Mouse (Mus musculus) megakaryocyte-erythroid progenitor cell, adult 5-6 weeks (primary cell): ENCODE measurements around the gene Kctd14. TPM values are rescaled to one million over a fixed set of nuclear protein-coding genes. Genes with fewer than 3 reads are reported as not detected.

ENCODE experiments used
- total RNA-seq, 2 experiments: library from RNA; stranded (forward) in 1 of 2; stranded (reverse) in 1 of 2; fragments of 200-1000, 215-1000 nt in 1 of 2; fragments of >200 nt in 1 of 2; fragmentation: Nextera tagmentation in 1 of 2; gene quantifications; 2 replicates each; pipeline ENCODE4 v1.2.3; 2014 to 2017

The Kctd14 gene
- total RNA-seq, 2 experiments from 2014 or later: 4.4 to 8.5 TPM

Other genes with a start within 250 kb of the Kctd14 start
- gene Usp35, start 119.3 kb upstream of the Kctd14 start, total RNA-seq (2014; fragmentation: Nextera tagmentation): 0.44 and 2.9 TPM in 2 replicates
- gene Usp35, start 119.3 kb upstream of the Kctd14 start, total RNA-seq (2017): not detected in 2 replicates
- gene Kctd21, start 119.0 kb upstream of the Kctd14 start, total RNA-seq (2014; fragmentation: Nextera tagmentation): 0.69 and 1.6 TPM in 2 replicates
- gene Kctd21, start 119.0 kb upstream of the Kctd14 start, total RNA-seq (2017): 0.76 and 1.7 TPM in 2 replicates
- gene Alg8, start 79.7 kb upstream of the Kctd14 start, total RNA-seq (2014; fragmentation: Nextera tagmentation): 67.6 and 71.5 TPM in 2 replicates
- 35.9 and 46.3 TPM in 2 replicates for gene Alg8, start 79.7 kb upstream of the Kctd14 start, total RNA-seq (2017)
- gene Ndufc2, start 51.3 kb upstream of the Kctd14 start, total RNA-seq (2014; fragmentation: Nextera tagmentation): 188 and 266 TPM in 2 replicates
- 369 and 388 TPM in 2 replicates for gene Ndufc2, start 51.3 kb upstream of the Kctd14 start, total RNA-seq (2017)
- not detected in 2 replicates for gene Thrsp, start 33.6 kb upstream of the Kctd14 start, total RNA-seq (2014; fragmentation: Nextera tagmentation)
- gene Thrsp, start 33.6 kb upstream of the Kctd14 start, total RNA-seq (2017): not detected in 2 replicates
- 42.6 and 71.6 TPM in 2 replicates for gene Ints4, start 29.6 kb downstream of the Kctd14 start, total RNA-seq (2014; fragmentation: Nextera tagmentation)
- gene Ints4, start 29.6 kb downstream of the Kctd14 start, total RNA-seq (2017): 51.3 and 74.9 TPM in 2 replicates
- 10.9 and 15.9 TPM in 2 replicates for gene Aamdc, start 128.2 kb downstream of the Kctd14 start, total RNA-seq (2014; fragmentation: Nextera tagmentation)
- 36.3 and 43.2 TPM in 2 replicates for gene Aamdc, start 128.2 kb downstream of the Kctd14 start, total RNA-seq (2017)
- 21.4 and 24.5 TPM in 2 replicates for gene Rsf1, start 128.6 kb downstream of the Kctd14 start, total RNA-seq (2014; fragmentation: Nextera tagmentation)
- gene Rsf1, start 128.6 kb downstream of the Kctd14 start, total RNA-seq (2017): 25.9 and 50.3 TPM in 2 replicates
- 118 and 121 TPM in 2 replicates for gene Clns1a, start 245.3 kb downstream of the Kctd14 start, total RNA-seq (2014; fragmentation: Nextera tagmentation)
- 181 and 238 TPM in 2 replicates for gene Clns1a, start 245.3 kb downstream of the Kctd14 start, total RNA-seq (2017)